Mouse (Mus musculus) lung, postnatal 10 days (tissue): Measurements from ENCODE around the gene Sh3bgrl.
"Not testable (repeated sequence)": the region's sequence is repeated elsewhere in the genome, so short reads cannot be mapped to it uniquely, and the experiment has no call there.

Experiments
- DNase-seq: peaks from one replicate; pipeline ENCODE4 v3.0.0; 2021

Sh3bgrl gene

GRCm38 (mm10) chrX:109095245-109096242, at the start of gene Sh3bgrl:
Gene Sh3bgrl (plus strand): TSS chrX:109095365.
- DNase-seq: peak; percentile 90

- DNase-seq: no peak
Observed at GRCm38 (mm10) chrX:109047773-109048172, 47.4 kb upstream of the Sh3bgrl start.

- DNase-seq: no peak
Observed at GRCm38 (mm10) chrX:109071719-109072118, 23.4 kb upstream of the Sh3bgrl start.

- no peak for DNase-seq
Observed at GRCm38 (mm10) chrX:109075716-109076115, 19.4 kb upstream of the Sh3bgrl start.

GRCm38 (mm10) chrX:109076355-109076754, 18.8 kb upstream of the Sh3bgrl start:
- peak; percentile 32 for DNase-seq

- DNase-seq: not testable (repeated sequence)
Observed at GRCm38 (mm10) chrX:109079354-109079753, 15.8 kb upstream of the Sh3bgrl start.

- DNase-seq: no peak
Observed at GRCm38 (mm10) chrX:109087073-109087472, 8.1 kb upstream of the Sh3bgrl start.

- no peak for DNase-seq
Observed at GRCm38 (mm10) chrX:109094800-109095199, 365 bp upstream of the Sh3bgrl start.

- DNase-seq: no peak
Observed at GRCm38 (mm10) chrX:109098511-109098910, 3.3 kb downstream of the Sh3bgrl start.

GRCm38 (mm10) chrX:109100441-109100840, 5.3 kb downstream of the Sh3bgrl start:
- no peak for DNase-seq

GRCm38 (mm10) chrX:109108117-109108805, 13.1 kb downstream of the Sh3bgrl start:
- DNase-seq: no peak

- DNase-seq: no peak
Observed at GRCm38 (mm10) chrX:109112885-109113284, 17.7 kb downstream of the Sh3bgrl start.

GRCm38 (mm10) chrX:109113401-109114280, 18.5 kb downstream of the Sh3bgrl start:
- DNase-seq: no peak

GRCm38 (mm10) chrX:109119829-109120826, 25.0 kb downstream of the Sh3bgrl start:
- peak; percentile 30 for DNase-seq

- DNase-seq: no peak
Observed at GRCm38 (mm10) chrX:109121161-109121560, 26.0 kb downstream of the Sh3bgrl start.

- DNase-seq: peak; percentile 14
Observed at GRCm38 (mm10) chrX:109122670-109123069, 27.5 kb downstream of the Sh3bgrl start.

- DNase-seq: no peak
Observed at GRCm38 (mm10) chrX:109123762-109124161, 28.6 kb downstream of the Sh3bgrl start.

GRCm38 (mm10) chrX:109126847-109127246, 31.7 kb downstream of the Sh3bgrl start:
- no peak for DNase-seq

GRCm38 (mm10) chrX:109127551-109128088, 32.5 kb downstream of the Sh3bgrl start:
- DNase-seq: peak; percentile 16

- DNase-seq: no peak
Observed at GRCm38 (mm10) chrX:109130066-109130465, 34.9 kb downstream of the Sh3bgrl start.

- DNase-seq: no peak
Observed at GRCm38 (mm10) chrX:109131834-109132233, 36.7 kb downstream of the Sh3bgrl start.
